Mouse (Mus musculus) right cerebral cortex, postnatal 25 days (tissue): Measurements from ENCODE around the gene Xrra1.
"Not testable (repeated sequence)": the region's sequence is repeated elsewhere in the genome, so short reads cannot be mapped to it uniquely, and the experiment has no call there.

Experiments
- DNase-seq: peaks from one replicate; pipeline ENCODE4 v3.0.0; 2022

The Xrra1 gene

DNA sequence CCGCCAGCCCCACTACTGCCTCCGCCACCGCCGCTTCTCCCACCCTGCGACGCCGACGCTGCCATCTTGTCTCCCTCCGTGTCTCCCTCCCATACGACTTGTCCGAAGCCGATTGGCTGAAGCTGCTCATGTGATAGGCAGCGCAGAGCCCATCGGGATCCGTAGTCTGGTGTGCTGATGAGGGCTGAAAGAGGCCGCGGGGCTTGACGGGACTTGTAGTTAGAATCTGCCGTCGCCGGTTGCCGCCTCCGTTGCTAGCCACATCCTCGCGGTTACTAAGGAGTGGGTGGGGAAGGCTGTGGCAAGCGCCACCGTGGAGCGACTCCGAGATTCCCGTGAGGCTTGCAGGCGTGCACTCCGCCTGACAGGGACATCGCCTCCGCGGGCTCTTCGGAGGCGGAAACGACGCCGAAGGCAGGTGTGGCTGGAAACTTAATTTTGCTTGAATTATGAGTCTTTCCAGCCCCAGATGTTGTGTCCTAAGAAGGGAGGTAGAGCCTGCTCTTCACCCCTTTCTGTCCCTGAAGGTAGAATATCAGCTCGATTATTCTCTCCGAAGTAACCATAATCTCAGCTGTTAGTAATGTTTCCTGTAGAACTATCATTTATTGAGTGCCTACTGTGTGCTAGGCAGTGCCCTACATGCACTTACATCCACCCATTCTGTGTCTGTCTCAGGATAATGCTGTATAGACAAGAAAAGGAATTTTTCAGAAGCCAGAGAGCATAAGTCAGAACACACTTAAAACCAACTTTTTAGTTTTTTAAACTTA, at the start of gene Xrra1:
Xrra1 (plus strand) TSS at position 304 of the 773 bp plus-strand sequence.
- peak; percentile 98 for DNase-seq

DNA sequence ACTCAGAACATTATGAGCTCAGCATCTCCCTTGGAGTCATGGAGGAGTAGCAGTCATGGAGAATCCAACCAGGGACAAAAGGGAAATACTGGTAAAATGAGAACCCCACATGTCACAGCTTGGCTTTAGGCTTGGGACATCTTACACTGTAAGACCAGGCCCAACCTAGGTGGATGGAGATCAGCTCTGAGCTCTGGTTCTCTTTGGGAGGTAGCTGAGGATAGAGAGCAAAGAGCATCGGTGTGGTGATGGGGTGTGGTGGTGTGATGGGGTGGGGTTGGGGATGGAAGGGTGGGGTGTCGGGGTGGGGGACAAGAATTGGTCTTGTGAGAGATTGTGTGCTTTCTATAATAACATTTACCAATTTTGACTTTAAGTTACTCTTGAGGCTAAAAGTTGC, 48.1 kb upstream of the Xrra1 start:
- DNase-seq: no peak

DNA sequence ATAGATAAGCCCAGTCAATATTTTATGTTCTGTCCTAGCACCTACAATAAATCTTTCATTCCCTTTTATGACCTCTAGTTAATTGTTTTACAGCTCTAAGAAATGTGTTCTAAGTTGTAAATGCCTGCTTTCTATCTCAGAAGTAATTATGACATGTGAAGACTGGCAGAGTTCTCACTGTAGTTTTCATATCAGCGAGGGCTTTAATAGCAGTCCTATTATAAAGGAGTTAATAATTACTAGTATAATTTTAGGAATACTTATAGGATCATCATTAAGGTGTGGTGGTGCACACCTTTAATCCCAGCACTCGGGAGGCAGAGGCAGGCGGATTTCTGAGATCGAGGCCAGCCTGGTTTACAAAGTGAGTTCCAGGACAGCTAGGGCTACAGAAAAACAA, 47.3 kb upstream of the Xrra1 start:
- no peak for DNase-seq

DNA sequence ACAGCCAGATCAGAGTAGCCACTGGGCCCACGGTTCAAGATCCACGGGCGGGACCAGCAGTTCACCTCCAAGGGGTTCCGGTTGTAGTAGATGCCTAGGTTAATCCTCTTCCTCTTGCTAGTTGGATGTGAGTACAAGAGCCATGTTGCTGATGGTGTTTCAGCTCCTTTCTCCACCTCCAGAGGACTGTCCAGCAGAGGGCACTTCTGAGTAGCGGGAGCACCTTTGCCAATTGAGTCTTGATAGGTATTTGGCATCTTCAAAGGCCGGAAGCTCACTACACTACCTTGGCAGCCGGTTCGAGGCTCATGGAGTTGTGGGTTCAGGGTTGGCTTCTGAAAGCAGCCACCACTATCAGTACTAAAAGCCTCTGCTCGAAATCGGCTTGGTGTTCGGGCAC, 45.5 kb upstream of the Xrra1 start:
- DNase-seq: no peak

DNA sequence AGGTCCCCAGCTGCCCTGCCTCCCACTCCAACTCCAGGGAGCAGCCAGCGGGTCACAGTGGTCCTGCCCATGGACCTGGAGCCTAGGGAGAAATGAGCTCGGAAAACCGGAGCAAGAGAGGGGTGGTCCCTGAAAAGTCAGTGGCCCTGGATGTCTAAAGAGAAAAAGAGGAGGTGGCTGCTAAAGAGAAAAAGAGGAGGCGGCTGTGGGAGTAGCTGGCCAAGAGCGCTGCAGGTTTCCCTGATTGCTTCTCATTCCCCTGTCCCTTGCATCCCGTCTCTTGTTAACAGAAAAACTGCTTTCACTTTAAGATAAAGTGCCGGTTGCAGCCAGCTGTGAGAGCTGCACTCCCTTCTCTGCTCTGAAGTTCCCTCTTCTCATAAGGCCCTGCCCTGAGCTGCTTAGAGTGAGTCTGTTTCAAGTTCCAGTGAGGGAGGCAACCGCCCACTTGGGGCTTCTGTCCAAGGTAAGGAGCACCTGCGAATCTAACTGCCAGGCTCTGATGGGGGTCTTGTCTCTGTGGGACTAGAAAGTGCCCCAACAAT, 40.7 kb upstream of the Xrra1 start:
- not testable (repeated sequence) for DNase-seq

DNA sequence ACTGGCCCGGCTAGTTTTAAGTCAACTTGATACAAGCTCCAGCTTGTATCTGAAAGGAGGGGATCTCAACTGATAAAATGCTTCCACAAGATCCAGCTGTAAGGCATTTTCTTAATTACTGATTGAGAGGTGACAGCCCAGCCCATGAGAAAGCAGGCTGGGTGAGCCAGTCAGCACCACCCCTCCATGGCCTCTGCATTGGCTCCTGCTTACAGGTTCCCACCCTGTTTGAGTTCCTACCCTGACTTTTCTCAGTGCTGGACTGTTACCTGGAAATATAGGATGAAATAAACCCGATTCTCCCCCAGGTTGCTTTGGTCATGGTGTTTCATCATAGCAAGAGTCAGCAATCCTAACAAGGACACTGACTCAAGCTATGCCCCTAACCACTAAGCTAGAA, 37.0 kb upstream of the Xrra1 start:
- no peak for DNase-seq

DNA sequence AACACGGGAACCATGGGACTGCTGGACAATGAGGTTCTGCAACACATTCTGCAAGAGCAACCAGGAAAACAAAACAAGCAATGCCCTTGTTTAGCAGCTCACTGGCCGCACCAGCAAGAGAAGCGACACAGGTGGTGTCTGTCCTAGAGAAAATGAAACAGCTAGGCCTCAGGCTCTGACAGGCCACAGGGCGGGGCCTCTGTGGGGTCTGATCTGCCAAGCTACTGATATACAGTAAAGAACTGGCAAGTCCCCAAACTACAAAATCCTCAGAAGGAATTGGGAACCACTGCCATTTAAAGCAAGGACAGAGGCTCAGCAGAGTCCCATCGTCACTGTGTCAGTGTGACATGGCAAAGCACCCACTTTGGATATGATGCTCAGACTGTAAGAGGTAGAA, 36.5 kb upstream of the Xrra1 start:
- no peak for DNase-seq

DNA sequence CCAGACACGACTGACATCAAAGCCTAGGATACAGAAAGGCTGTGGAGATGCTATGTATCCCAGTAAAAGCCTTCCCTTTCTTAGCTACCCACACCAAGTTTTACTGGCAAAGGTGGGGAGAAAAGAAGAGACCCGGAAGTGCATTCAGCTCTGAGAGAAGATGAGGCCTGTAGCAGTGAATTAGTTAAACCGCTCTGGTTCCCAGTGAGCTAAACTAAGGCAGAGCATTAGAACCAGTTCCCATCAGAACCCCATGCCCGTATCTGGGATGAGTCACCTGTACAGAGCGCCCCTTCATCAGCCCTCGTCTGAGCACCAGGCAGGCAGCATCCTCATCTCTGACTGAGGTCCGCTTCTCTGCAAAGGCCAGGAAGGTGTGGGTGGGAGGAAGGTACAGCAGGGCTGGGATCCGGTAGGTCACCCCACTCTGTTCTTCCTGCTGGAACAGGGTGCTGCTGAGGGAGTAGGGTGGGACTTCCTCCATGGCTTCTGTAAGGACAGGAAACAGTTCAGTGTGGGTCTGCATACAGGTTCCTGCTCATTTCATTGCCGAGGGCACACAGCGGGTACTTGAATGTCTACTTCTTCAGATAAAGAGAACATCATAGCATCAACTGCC, 35.8 kb upstream of the Xrra1 start:
- DNase-seq: no peak

DNA sequence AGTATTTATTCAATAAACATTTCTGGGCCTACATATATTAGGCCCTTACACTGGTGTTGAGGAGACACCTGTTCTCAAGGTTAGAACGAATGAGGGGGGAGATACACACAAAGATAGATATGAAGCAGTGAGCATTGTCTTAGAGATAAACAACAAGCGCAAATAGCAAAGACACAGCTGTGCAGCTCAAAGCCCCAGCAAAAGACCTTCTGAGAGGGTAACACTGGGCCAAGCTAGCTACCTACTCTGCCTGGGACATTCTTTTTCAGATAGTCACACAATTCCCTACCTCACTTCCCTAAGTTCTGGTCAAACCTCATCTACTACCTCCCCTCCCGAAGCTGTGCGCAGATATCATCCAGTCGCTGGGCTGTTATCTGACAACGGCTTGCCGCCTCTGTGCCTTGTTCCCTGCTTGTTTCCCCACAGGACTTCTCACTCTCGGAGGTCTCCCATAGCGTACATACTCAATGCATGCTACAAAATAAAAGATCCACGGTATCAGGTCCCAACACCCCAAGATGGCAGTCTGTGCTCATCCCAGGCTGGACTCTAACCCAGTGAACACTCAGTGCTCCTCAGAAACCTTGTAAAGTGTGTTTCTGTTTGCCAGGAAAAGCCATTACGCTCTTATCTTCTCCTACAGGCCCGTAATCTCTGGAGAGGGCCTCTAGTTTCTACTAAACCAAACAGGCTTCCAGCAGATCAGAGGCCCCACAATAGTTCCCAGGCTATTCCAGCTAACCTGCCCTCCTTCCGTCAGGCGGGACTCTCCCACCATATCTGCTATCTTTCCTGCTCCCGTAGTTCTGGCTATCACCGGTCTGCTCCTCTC, 34.0 kb upstream of the Xrra1 start:
- no peak for DNase-seq

DNA sequence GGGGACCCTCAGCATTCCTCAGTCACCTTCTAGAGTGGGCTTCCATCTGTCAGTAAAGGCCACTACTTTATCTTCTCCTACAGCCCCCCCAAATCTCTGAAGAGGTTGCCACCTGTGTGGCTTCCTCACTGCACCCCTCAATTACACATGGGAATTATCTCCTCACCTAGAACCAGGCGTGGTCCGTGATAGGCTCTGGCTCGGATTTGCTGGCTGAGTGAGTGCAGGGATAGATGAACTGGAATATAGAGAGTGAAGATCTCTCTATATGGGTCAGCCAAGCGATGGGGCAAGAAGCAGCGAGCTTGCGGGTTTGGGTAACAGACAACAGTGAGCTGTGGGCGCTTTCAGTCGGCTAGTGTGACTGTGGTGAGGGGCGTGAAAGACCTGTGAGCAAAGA, 33.4 kb upstream of the Xrra1 start:
- DNase-seq: no peak

DNA sequence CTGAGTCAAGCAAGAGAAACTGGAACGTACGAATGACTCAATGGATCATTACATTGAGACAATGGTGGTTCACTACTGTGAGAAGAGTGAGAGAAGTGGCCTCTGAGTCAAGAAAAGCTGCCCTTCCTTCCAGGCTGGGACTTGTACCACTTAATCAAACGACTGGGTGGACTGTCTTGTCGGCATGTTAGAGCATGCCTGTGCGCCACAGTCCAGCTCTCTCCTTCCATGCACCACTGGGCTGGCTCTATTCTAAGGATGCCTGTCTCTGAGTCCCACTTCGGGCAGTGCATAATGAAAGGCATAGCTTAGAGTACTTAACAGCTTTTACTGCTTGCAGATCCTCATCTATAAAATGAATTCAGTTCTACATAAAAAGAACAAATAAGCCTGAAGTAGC, 32.8 kb upstream of the Xrra1 start:
- no peak for DNase-seq

DNA sequence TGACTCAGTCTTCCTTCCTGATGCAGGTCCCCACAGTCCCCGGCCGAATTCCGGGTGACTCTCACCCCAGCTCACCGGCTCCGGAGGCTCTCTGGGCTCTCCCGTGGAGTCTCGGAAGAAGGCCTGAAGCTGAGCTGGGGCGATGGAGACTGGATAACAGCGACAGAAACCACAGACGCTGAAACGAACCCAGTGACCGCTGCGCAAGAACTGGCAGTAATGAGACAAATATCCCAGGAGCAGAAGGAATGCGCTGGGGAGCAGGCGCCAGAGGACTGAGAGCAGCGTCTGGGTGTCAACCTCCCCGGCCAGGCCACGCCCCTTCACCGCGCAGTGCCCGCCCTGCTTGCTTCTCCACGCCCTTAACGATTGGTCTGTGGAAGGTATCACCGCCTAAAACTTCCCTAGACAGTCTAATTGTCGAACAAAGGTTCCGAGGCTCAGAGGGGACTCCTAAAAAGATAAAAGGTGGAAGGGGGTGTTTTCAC, 30.8 kb upstream of the Xrra1 start, which contains the start of gene Neu3:
Neu3 (minus strand) TSS at position 335 of the 488 bp plus-strand sequence.
- DNase-seq: peak; percentile 86

DNA sequence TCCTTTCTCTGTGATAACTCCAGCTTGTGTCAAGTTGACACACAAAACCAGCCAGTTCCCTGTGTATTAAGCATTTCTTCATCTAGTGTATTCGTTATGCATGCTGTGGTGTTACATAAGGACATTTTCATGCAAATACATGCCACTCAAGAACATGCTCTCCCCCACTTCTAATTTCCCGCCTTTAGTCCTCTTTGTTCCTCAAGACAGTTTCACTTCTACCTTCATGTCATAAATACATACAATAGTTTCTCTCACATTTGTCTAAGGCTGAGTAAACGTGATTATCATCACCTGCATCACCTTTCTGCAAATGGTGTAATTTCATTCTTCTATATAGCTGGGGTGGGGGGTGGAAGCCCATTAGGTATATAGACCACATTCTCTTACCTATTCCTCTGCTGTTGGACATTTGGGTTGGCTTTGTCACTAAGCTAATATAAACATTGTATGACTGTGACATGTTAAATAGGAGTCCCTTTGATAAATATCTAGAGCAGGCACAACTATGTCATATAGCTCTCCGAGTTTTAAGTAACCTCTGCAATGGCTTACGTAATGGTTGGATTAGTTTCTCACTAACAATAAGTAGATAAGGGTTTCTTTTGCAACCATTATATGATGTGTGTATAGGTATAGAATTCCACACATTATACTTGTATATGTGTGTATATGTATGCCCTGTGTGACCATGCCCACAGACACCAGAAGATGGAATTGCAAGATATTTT, 25.6 kb upstream of the Xrra1 start:
- no peak for DNase-seq

DNA sequence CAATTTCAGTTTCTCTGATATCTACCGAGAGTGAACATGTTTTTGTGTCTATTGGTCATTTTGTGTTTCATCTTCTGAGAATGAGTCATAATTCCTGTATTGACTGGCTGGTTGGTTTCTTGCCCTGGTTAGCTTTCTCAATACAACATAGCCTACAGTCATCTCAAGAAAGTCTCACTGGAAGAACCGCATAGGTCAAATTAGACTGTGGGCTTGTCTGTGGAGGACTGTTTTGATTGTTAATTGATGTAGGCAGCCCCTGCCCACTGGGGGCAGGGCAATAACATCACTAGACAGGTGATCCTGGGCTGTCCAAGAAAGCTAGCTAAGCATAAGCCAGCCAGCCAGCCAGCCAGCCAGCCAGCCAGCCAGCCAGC, 25.1 kb upstream of the Xrra1 start:
- no peak for DNase-seq

DNA sequence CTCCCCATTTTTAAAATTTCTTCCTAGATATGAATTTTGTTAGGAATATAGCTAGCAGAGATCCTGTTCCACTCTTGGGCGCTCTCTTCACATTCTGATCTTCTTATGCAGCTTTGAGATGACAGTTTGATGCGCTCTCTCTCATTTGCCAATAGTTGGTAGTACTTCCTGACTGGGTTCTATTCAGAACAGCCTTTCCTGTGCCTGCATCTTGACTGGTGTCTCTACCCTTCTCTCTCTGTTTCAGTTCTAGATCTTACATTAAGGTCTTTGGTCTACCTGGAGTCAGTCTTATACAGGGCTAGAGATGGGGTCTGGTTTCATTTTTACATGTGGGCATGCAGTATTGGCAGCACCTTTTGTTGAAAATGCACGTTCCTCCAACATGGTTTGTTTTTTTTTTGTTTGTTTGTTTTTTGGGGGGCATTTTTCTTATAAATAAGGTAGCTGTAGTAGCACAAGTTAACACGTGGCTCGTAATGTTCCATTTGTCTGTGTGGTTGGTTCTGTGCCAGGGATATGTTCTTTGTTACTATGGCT, 24.5 kb upstream of the Xrra1 start:
- DNase-seq: no peak

DNA sequence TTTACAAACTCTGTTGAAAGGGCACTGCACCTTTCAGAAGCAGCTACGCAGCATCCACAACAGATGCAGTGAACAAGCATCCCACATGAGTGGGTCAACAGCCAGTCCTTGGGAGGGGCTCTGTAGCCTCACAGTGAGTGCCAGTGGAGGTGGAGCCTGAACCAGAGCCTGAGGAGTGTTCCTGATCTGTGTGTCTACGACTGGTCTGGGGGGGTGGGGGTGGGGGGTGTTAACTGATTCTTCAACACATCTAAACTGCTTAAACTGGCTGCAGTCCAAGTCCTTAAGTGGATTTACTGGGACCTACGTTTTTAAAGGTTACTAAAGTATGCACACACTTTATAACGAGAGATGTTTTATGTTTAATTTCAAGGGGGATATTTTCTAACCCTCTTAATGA, 22.1 kb upstream of the Xrra1 start:
- no peak for DNase-seq

DNA sequence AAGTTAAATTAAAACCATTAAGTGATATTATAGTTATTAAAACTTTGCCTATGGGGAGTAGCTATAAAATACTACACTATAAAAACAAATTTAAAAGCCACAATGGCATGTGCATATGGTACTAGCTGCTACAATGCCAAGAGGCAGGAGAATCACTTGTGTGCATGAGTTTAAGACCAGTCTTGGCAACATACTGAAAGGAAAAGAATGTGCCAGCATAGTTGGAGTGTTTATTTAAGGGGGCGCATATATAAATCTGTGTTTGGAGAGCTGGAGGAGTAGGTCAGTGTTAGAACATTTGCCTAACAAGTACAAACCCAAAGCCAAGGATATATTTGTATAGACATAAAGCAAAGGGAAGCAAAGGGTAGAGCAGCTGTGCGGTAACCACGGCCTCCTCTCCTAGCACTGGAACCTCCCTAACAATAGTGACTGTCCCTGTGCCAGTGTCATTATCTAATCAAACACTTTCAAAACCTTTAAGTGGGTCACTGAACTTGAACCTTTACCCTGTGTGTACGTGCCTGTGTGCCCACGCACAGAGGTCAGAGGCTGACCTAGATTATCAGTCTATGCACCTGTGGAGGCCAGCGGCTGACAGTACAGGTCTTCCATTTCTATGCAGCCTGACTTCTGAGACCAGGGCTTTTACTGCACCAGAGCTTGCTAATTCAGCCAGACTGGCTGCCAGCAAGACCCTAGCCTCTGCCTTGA, 21.4 kb upstream of the Xrra1 start:
- no peak for DNase-seq

DNA sequence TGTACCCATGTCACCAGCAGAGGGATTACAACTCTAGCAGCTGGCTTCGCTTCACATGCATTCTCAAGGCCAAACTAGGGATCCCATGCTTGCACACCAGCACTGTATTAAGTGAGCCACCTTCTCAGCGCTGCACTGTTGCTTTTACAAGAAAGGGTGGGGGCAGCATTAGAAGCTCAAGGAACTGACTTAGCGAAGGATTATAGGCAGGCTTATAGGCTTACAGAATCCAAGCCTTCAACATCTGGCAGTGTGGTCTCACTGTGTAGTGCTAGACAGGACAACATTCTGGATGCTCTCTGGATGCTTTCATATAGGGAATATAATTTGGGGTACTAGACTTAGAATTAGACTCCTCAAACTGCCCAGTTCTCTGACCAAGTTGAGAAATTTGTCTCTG, 20.7 kb upstream of the Xrra1 start:
- no peak for DNase-seq

DNA sequence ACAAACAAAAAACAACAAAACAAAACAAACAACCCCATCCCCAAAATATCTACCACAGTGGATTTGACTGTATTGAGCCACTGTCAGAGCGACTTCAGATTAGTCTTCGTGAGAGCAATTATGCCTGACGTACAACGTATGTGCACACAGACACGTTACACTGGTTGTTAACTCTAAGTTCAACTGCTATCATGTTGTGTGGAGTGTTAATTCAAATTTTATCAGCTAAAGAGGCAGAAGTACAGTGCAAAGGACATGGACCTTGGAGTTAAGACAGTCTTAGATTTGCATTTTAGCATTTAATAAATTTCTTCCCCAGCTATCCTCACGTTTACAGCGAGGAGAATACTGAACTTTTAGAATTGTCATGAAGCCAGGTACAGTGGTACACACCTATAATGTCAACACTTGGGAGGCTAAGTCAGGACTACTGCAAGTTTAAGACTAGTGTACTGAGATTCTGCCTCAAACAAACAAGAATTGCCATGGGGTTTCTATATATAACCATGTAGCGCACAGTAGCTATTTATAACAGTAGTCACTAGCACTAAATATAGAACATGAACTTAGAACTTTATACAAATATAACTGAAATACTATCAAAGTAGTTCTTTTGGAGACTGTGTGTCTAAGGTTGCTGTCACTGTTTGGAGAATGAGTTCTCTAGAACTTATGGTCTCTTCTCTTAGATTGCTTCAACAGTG, 13.2 kb upstream of the Xrra1 start:
- no peak for DNase-seq

DNA sequence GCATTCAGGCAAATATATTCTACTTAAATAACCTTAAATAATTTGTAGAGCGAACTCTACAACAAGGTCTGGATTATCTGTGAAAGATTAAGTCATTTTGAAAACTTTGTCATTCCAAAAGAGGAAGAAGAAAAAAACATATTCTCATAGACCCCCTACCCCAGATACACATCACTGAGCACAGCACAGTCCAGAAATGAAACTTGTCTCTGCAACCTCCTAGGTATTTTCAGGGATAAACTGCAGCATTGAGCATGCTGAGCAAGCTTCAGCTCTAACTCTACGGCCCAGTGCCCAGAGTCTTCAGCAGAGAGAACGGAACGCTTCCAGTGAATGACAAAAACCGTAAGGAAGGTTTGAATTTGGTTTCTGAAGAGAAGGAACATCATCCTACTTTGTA, 8.4 kb upstream of the Xrra1 start:
- no peak for DNase-seq

DNA sequence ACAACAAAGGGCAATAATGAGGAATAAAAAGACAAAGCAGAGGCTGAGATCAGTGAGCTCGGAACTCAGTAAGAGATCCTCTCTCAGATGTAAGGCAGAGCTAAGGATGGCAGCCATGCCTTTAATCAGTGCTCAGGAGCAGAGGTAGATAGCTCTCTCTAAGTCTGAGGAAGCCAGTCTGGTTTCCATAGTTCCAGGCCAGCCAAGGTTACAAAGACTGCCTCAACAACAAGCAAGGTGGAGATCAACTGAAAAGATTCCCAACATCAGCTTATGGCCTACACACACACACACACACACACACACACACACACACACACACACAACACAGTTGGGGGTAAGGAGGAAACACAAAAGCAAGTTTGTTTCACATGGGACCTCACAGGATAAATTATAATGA, 7.8 kb upstream of the Xrra1 start:
- DNase-seq: no peak
